Mouse (Mus musculus) cortical plate, adult 2 months (tissue): ENCODE results near the gene Slc30a1.

Experiments used
- CTCF ChIP-seq: fragments of 200-500 bp; IDR thresholded peaks from 2 replicates; pipeline ENCODE4 v1.5.1; 2011; ENCODE audit warnings: mild to moderate bottlenecking, control low read depth, low read length; ENCODE audit not compliant: insufficient read depth; ENCODE audit errors: extremely low read depth
- POLR2A ChIP-seq: fragments of 200-500 bp; IDR thresholded peaks from 2 replicates; pipeline ENCODE4 v1.6.1; 2011; ENCODE audit warnings: mild to moderate bottlenecking, low read length, control low read depth; ENCODE audit not compliant: insufficient read depth; ENCODE audit errors: extremely low read depth

- TF ChIP-seq CTCF (no peak), POLR2A (no peak)
Observed at GRCm38 (mm10) chr1:191891912-191892311, 14.7 kb upstream of the Slc30a1 start.
